Mouse (Mus musculus) inflammation-experienced regulatory T-cells, adult 6 months (primary cell): Measurements from ENCODE around the gene Pard3b. TPM values are rescaled to one million over a fixed set of nuclear protein-coding genes. Genes with fewer than 3 reads are reported as not detected.

Experiments used
- ATAC-seq: one replicate; pipeline ENCODE4 v1.8.0; 2017
- polyA plus RNA-seq, 3 experiments: library from polyadenylated mRNA; unstranded; fragments of 100-300 nt; shearing (Covaris generic); gene quantifications; one replicate each; pipeline ENCODE4 v1.2.1; 2017

The Pard3b gene
- polyA plus RNA-seq, 3 experiments from 2014 or later: 0.07 to 0.10 TPM; not detected in 1

DNA sequence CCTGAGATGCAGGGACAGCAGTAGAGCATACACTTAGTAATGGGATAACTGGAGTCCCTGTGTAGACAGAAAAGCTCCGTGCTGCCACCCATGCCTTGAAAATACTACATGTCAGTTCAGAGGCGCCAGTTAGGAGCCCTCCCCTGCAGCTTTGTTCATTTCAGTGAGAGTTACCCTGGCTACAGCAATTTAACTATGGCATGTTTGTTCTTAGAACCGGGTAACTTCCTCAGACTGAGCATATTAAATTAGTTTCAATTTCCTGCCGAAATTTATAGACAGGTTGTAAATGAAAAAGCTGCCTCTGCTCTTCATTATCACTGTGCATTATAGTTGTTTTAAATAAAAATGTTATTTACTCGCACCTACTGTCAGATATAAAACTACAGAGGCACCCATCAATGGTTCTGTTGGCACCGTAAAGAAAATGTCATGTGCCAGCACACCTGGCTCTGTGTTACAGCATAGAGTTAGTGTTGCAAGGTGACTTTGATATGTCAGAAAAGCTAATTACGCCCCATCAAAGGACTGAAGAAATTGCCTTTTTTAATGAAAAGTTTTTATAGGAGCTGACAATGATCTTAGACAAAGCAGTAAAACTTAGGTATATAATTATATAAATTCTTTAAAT, 289.6 kb downstream of the Pard3b start:
- peak; percentile 41 for ATAC-seq

DNA sequence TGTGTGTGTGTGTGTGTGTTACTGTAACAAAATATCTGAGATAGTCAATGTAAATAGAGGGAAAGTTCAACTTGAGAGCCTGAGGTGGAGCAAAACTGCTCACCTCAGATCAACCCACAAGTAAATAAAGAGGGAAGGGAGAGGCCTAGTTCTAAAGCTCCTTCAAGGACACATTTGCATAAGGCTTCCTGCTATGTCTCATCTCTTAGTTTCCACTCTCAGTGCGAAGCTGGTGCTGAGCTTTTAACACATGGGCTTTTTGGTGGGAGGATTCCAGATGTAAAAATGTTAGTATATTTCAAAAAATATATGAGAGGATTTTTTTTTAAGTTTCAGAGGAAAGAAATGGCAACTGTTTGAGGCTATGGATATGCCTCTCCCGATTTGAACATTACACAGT, 294.9 kb downstream of the Pard3b start:
- no peak for ATAC-seq

DNA sequence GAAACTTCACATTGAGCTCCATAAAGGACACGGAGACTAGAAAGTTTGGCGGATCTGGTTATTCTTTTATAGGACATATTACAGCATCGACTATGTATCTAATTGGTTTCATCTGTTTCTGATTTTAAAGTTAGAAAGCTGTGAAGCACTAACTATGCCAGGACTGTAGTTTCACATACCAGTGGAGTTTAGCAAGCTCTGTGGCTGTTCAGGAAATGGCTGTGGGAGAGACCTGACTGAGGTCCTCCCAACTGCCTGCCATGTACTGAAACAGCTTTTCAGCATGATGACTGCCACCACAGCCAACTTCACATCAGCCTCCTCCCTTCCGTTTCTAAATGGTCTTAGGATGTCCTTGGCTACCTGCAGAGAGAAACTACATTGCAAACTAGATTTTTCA, 296.1 kb downstream of the Pard3b start:
- ATAC-seq: no peak

DNA sequence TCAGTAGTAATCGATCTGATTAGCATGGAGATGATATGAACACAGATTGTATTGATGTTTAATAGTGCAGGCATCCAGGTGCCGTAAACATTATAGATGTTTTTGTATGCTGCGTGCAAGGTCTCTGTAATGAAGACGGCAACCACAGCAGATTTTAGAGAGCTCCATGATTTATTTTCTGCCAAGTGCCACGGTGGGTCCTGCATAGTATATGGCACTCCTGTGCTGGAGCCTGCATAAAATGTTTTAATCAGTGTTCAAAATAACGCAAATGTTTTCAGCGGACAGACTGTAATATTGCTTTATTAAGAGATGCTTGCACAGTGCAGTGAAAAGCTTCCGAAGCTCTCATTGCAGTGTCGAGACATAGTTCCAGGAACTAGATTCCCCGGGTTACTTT, 301.3 kb downstream of the Pard3b start:
- no peak for ATAC-seq

DNA sequence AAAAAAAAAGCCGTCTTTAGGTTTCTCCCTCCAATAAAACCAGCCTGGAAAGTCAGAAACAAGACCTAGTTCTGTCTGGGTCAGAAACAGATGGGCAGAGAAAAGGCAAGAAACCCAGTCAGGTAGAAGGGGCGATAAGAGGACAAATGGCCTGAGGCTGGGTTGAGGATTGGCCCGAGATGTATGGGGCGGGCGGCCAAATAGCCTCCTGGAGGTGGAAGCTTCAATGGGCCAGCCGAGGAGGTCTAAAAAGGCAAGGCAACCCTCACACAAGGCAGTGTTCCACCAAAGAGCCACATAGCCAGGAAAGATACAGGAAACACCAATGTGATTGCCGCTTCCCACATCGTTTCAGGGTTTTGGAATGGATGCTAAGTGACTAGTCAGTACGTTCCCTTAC, 322.9 kb downstream of the Pard3b start:
- no peak for ATAC-seq

DNA sequence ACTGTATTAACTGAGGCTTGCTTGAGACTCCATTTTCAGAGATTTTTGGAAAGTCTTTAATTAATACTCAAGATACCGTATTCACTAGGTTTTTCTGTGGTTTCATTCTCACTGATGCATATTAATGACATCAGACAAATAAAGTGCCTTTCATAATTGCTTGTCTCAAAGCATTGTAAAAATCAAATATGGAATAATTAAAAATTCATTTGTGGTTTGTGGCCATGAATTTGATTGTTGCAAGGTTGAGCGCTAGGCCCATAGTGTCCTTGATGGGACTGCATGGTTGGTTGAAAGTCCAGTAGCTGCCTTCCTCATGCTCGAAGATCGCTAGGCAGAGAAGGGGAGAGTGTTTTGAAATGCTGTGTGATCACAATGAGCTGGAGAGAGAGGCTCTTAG, 323.9 kb downstream of the Pard3b start:
- ATAC-seq: no peak

DNA sequence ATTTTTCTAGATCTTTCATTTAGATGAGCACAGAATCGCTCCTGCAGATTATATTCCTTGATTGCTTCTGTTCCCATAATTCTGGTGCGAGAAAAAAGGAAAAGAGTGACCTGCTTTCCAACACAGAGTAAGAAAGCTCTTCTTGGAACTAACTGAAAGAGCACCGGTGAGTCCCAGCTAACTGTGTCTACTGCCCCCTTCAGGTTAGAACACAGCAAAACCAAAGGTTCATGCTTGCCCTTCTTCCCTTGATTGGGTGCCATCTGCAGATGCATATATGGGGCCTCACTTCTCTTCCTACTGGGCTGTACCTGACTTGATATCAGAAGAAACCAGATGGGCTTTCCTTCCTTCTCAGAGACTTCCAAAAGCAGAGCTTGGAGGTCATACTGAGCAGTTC, 328.5 kb downstream of the Pard3b start:
- no peak for ATAC-seq

DNA sequence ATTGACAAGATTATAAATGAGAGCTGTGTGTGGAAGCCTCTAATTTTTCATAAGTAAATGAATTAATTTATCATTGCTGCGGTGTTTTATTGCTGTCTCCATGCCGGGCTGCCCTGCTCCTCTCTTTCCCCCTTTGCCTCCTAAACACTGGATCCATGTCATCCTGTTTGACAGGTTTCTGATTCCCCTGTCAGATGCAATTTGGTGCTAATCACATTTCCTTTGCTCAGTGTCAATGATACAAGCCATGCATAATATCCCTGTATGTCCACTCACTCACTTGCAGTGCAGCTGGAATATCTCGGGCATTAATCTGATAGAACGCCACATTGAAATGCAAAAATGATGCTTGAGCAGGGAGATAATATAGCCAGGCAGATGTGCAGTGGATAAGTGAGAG, 329.2 kb downstream of the Pard3b start:
- no peak for ATAC-seq

DNA sequence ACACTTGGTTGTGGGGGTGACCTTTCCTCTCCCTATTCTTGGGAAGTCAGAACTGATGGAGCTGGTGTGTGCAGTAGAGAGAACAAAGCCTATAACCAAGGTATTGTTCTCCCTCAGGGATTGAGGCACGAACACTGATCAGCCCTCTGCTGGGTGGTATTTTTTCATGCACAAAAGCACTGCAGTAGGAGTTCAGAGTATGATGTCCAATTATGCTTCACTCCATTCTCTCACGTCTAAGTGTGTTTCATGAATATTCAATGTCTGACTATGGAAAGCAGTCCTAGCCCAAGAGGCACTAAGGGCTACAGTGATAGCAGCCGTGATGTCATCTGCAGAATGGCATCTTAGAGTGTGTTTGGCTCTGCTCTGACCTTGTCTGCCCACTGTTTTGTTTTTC, 359.1 kb downstream of the Pard3b start:
- no peak for ATAC-seq

DNA sequence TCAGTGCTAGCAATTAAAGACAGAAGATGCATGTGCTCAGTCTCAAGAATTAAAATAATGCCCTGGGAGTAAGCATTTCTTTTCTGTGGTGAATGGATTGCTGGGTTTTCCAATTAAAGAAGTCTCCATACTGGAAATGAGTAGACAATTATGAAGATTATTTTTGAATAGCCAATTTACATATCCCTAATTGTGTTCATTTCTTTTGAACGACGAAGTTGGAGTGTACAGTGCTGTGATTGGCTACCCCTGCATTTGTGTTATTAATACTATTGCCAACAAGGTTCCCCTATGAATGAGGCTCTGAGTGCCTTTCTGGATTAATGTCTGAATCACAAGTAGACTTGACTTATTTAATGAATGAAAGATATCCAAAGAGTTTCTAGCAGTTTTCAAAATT, 370.2 kb downstream of the Pard3b start:
- ATAC-seq: no peak

DNA sequence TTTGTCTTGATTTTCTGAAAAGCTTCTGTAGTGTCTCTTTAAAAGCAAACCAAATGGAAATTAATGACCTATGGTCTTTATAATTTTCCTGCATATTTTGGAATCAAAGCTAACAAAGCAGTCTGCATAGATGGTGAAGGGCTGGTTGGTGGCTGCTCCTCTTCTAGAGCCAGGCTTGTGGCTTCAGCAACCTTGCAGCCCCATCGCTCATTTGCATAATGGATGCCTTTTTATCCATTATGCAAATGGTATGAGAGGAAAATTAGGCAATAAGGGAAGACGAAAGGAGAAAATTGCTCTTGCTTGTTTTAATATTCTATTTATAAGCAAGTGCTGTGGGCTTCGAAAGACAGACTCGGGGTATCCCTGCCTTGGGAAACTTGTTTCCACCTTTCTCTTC, 373.1 kb downstream of the Pard3b start:
- ATAC-seq: no peak

DNA sequence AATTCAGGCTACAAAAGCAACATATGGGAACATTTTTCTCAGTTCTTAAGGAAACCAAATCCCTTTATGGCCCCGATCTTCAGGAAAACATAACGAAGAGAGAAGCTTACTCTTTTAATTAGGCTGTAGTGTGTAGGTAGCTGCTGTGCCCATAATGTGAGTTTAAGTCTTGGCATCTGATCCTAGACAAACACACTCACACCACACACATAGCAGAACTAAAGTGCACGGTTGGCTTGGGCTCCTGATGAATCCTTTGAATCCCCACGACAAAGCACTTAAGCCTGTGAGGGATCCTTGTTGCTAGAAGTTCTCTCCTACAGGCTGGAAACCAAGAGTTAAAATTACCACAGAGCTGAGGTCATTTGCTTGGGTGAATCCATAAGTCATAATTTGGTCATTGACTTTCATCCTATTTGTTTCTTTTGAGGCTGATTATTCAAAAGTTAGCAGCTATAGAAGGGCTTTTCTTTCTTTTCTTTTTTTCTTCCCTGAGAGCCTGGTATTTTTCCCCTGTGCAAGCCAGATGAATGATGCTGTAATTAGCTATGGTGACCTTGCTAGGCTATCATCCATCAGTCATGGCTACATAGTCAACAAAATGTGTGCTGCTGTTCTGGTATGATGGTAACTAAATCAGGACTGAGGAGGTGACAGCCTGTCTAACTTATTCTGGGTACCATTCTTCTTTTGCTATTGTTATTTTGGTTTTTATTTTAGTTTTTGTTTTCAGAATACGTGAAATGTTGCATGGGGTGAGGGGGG, 378.1 kb downstream of the Pard3b start:
- ATAC-seq: no peak

DNA sequence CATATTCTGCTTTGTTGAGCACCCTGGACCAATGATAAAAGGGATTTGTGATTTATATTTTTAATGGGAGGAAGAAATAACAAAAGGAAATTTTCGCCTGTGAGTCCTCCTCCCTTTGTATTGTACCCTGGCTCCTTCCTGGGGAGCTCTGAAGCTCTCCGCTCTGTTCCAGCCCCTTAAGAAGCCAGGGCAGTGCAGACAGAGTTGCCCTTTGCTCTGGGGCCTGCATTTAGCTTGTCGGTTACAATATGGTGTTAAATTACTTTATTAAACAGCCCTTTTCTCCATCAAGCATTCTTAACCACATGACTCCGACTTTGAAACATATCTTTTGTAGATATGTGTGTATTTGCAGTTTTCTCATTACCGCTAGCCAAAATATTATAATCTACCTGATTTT, 379.7 kb downstream of the Pard3b start:
- ATAC-seq: no peak

DNA sequence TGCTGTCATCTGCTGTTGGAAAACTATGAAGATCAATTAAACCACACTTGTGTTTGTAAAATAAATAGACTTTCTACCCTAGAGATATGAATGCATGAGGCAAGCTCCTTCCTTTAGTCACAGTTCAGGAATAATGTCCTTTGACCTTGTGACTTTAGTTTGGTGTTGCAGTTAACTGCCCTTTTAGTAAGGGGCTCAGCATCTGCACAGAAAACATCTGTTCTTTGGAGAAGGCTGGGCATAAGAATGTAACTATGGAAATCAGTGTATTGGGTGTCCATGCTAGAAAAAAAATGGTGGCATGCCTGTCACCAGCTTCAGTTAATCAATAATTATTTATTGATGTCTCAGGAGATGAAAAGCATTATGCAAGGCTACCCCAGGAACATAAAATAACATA, 381.1 kb downstream of the Pard3b start:
- no peak for ATAC-seq

DNA sequence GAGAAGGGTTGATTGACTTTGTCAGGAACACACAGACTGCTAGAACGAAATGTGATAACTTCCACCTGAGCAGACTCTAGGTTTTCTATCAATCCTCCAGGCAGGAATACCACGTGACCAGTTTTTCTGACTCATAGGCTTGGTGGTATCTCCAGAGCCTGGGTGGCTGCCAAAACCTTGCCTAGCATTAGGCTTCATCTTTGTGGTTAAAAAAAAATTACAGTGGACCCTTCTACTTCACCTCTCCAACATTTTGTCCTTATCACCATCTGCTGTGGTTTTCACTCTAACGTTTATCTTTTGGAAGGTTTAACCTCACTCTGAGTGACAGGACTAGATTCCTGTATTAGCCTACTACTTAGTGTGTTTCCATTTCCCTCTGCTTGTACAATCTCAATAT, 403.1 kb downstream of the Pard3b start:
- no peak for ATAC-seq

DNA sequence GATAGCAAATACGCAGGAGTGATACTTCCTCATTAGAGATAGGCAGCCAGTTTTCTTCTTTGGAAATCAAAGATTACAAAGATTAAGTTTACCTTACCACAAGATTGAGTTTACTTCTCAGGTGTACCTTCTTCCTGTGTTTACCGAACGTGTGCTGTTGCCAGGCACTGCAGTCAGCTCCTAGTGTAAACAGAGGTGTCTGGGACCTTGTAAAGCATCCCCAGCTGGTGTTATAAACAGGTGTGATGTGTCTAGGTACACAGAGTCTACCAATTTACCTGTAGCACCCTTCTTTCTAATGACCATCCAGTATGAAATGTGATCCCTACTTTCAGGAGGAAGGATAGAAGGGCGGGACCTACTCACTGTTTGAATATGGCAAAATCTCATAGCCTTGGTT, 410.0 kb downstream of the Pard3b start:
- ATAC-seq: no peak

DNA sequence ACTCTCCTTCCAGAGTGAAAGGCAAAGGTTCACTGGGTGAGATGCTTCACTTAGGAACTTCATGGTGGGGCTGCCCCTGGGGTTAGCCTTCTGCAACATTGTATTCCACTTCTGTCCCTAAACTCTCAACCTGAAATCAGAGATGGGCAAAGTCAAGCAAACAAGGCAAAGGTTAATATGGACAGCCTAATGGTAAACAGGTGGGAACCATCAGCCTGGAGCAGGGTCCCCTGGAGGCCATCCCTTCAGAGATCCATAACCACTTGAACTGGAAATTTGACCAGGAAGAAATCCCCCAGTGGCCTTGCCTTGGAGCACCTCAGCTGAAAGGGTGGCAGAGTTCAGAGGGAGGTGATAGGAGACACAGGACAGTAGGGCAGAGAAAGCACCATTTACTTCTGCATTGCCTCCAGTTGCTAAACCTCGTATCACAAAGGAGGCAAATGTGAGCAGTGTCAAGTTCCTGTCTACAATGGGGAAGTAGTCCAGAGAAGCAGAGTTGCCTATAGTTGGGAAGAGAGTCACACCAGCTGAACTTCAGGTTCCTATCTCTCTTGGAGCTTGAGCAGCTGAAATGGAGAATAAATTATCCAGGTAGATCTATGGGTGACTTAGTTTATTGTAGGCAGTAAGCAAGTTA, 412.7 kb downstream of the Pard3b start:
- ATAC-seq: no peak

DNA sequence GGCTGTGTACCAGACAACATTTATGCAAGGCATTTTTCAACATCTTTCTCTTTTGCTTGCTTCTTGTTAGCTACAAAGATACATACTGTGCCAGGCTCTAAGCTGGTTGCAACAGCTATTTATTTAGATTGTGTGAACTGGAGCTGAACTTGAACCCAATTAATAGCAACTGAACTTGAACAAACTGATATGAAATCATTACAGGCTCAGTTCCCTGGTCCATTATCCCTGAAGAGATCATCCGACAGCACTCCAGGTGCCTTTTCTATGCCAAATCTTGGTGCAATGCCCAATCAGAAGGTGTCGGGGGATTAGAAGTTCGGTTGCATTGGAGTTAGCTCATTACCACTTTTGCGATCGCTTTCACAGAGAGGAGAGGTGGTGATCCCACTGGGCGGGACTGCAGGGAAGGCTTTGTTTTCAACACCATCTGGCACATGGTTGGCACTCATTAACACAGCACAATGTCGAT, 414.6 kb downstream of the Pard3b start:
- ATAC-seq: no peak

DNA sequence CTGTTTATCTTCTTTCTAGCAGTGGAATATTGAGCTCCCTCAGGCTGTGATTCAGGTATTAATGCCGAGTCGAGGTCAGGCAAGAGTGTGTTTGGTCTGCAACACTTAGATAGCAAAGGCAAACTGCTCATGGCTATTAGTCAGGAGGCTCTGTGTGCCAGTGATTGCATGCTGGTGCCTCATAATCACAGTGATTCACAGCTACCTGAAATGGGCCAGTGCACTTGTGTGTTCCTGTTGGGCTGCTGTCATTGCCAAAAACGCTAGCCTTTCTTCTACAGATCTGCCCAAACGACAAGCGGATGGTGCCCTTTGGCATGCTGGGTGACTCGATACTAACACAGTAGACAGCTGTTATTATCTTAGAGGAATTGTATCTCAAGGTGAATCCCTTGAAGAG, 416.7 kb downstream of the Pard3b start:
- ATAC-seq: no peak

DNA sequence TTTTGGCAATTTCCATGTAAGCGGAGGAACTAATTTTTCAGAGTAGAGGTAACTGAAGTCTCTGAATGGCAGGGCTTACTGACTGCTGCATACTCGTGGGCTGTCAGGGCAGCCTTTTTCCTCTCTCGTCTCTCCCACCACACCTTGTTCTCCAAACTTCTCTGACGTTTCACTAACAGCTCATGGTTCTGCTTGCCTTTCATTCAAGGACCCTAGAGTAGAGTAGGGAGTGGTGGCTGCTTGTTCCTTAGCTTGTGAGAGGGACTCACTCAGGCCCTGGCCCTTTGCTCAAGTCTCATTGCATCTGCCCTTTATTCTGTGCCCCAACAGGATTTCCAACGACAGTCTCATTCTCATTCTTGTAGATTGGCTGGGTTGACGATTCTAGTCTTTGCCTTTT, 432.0 kb downstream of the Pard3b start:
- no peak for ATAC-seq

DNA sequence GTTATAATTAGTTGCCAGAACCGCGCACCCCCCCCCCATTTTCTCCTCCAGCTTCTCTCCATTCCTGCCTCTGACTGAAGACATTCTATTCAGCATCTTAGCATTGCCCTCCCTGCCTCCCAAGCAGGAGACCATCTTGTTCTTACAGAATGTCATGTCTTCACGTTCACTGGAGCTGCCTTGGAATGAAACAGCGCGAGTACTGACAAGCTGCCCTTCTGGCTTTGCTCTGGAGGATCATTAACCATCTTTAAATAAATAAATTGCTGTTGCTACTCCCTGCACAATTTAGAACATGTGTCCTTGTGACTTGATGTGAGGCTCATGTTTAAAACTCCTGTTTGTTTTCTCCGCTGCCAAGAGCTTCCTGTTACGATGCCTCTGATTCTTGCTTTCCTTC, 432.5 kb downstream of the Pard3b start:
- no peak for ATAC-seq

DNA sequence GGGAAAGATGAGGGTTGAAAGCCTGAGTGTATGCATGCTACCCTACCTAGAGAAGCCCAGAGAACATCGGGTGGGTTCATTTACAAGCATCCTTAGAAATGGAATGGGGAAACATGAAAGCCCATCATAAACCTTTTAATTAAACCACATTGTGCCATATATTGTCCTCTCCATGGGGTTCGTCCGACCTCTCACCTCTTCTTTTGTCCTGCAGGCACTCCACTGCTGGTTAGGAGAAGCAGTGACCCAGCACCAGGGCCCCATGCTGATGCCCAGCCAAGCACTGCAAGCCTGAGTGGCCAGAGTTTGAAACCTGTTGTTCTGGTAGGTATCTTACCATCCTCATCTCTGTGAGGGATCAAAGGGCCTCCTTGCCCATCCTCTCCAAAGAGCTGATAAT, 437.5 kb downstream of the Pard3b start:
- no peak for ATAC-seq

DNA sequence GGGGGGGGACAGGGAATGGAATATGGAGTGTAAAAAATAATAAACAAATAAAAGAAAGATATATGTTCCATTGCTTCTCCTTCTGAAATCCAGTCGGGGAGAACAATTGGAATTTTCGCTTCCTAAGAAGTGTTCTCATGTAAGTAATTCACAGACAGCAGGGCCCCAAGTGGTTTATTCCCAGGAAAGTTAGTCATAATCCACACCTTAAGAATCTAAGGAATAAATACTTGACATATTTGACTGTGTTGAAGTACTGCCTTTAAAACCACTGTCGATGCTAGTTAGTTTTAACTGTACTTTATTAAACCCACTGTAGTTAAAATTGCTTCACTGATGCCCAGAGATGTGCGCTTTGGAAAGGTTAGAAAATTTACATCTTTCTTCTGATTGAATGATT, 442.5 kb downstream of the Pard3b start:
- no peak for ATAC-seq

DNA sequence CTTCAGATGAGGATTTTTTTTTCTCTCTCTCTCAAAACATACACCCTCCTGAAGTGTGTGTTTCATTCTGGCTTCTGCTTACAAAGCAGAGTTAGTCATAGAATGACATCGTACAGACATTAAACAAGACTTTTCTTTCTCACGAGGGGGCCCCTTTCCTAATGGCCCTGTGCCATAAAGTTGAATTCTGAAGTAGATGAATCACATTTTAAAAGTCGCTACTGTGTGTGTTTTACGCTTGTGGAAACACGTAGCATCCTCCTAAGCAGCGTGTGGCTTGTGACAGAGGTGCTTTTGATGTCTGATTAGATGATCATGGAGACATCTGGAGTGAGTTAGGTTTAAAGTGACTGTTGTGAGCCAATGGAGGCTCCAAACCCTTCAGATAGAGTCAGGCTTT, 447.4 kb downstream of the Pard3b start:
- no peak for ATAC-seq
